21 mouse cellular contexts compared by ENCODE assay signal in genomic region chr13:50973379-50973778, GRCm38 (mm10).
DNase-seq lines count a peak whose midpoint lies in the region; ATAC-seq and TF ChIP-seq lines count a peak whose summit lies in the region.
"Had no signal": no experiment of that assay in that cellular context is flagged by ENCODE, and none has a peak within 500 bp of the region (broad histone marks: within the 10 kb centered on the region; RNA-seq: fewer than 3 reads in every experiment).

No protein-coding gene starts in this region.

- no peaks in the 10 kb centered on the region for H3K4me1 ChIP-seq in hindbrain, embryonic 15.5 days (replicated peaks)
- peaks cover 6% of the 10 kb centered on the region for H3K4me1 ChIP-seq in hindbrain, embryonic 13.5 days (replicated peaks)
- no peaks in the 10 kb centered on the region; the same call in 1 of the 2 replicates for H3K4me1 ChIP-seq in midbrain, embryonic 10.5 days
- no peaks in the 10 kb centered on the region for H3K4me1 ChIP-seq in midbrain, postnatal 0 days (ENCODE audit: insufficient read depth, low read length)
- H3K4me1 ChIP-seq: liver, embryonic 12.5 days; megakaryocyte, embryonic 14.5 days had no signal

- TF ChIP-seq CTCF in midbrain, postnatal 0 days (IDR thresholded peaks at IDR 0.05), result no peak

- no peaks in the 10 kb centered on the region for H3K27me3 ChIP-seq in hindbrain, embryonic 15.5 days
- no peaks in the 10 kb centered on the region for H3K27me3 ChIP-seq in hindbrain, embryonic 13.5 days
- H3K27me3 ChIP-seq in midbrain, embryonic 10.5 days (ENCODE audit: low read depth, poor library complexity, severe bottlenecking), result no peaks in the 10 kb centered on the region
- H3K27me3 ChIP-seq in midbrain, postnatal 0 days (ENCODE audit: insufficient read depth, low read length), result no peaks in the 10 kb centered on the region
- H3K27me3 ChIP-seq: heart, embryonic 13.5 days; kidney, embryonic 15.5 days; liver, embryonic 12.5 days; megakaryocyte, embryonic 14.5 days had no signal

- peak; percentile 76; the same call in 1 of the 2 replicates for ATAC-seq in hindbrain, embryonic 15.5 days (ENCODE audit: low FRiP score, low read depth)
- ATAC-seq in hindbrain, embryonic 13.5 days (ENCODE audit: low FRiP score), result no peak
- peak; percentile 62; the same call in 1 of the 2 replicates for ATAC-seq in midbrain, postnatal 0 days (ENCODE audit: low FRiP score)
- ATAC-seq: CD4-positive, CD25-positive, alpha-beta regulatory T cell, adult 4 months; intestine, postnatal 0 days; liver, embryonic 12.5 days had no signal

- no peak overlapping the region for H3K4me2 ChIP-seq in hindbrain, embryonic 15.5 days
- H3K4me2 ChIP-seq in hindbrain, embryonic 13.5 days, result no peak overlapping the region
- H3K4me2 ChIP-seq in midbrain, postnatal 0 days (ENCODE audit: low read depth, low read length, poor library complexity, severe bottlenecking), result no peak overlapping the region
- H3K4me2 ChIP-seq: heart, embryonic 13.5 days; kidney, embryonic 15.5 days; liver, embryonic 12.5 days had no signal

- 48% methylated on average over 8 of the region's 8 CpGs for WGBS in hindbrain, embryonic 15.5 days
- 53% methylated on average over 8 of the region's 8 CpGs for WGBS in hindbrain, embryonic 13.5 days
- WGBS in midbrain, embryonic 10.5 days, result 61% methylated on average over 8 of the region's 8 CpGs
- WGBS in midbrain, postnatal 0 days, result 34% methylated on average over 8 of the region's 8 CpGs

- intact Hi-C loops in heart, postnatal 14 days (cut with DNase I), result no loop called here

- H3K36me3 ChIP-seq in hindbrain, embryonic 15.5 days, result no peaks in the 10 kb centered on the region
- H3K36me3 ChIP-seq in hindbrain, embryonic 13.5 days, result no peaks in the 10 kb centered on the region
- H3K36me3 ChIP-seq in midbrain, embryonic 10.5 days, result no peaks in the 10 kb centered on the region
- H3K36me3 ChIP-seq in midbrain, postnatal 0 days (ENCODE audit: insufficient read depth, low read length), result no peaks in the 10 kb centered on the region
- H3K36me3 ChIP-seq: heart, embryonic 13.5 days; kidney, embryonic 15.5 days; liver, embryonic 12.5 days had no signal

- no peak overlapping the region for H3K9ac ChIP-seq in hindbrain, embryonic 15.5 days
- H3K9ac ChIP-seq in hindbrain, embryonic 13.5 days, result no peak overlapping the region
- H3K9ac ChIP-seq in midbrain, postnatal 0 days (replicated peaks; ENCODE audit: low read length, poor library complexity, severe bottlenecking), result no peak overlapping the region
- H3K9ac ChIP-seq: heart, embryonic 13.5 days; kidney, embryonic 15.5 days; liver, embryonic 12.5 days had no signal

- no peak overlapping the region for H3K4me3 ChIP-seq in hindbrain, embryonic 15.5 days
- H3K4me3 ChIP-seq in hindbrain, embryonic 13.5 days, result no peak overlapping the region
- no peak overlapping the region for H3K4me3 ChIP-seq in midbrain, embryonic 10.5 days
- H3K4me3 ChIP-seq in midbrain, postnatal 0 days (ENCODE audit: low read depth, low read length), result no peak overlapping the region
- H3K4me3 ChIP-seq: heart, embryonic 13.5 days; kidney, embryonic 15.5 days; liver, embryonic 12.5 days; megakaryocyte, embryonic 14.5 days; myocyte had no signal

- peak; percentile 13 to 16 for DNase-seq in cerebellum, postnatal 10 days
- no peak for DNase-seq in cerebellum, adult 11 months
- DNase-seq in midbrain, embryonic 10.5 days (ENCODE audit: low spot score), result peak; percentile 13
- peak; percentile 66 for DNase-seq in midbrain, postnatal 0 days (ENCODE audit: low spot score)
- no peak for DNase-seq in kidney, postnatal 10 days
- no peak for DNase-seq in heart, postnatal 14 days
- DNase-seq: adrenal gland, postnatal 25 days; cerebellum, adult 2 months; heart, adult 11 months; lung, adult 2 months; thymus, postnatal 25 days had no signal

- no peaks in the 10 kb centered on the region for H3K9me3 ChIP-seq in hindbrain, embryonic 15.5 days
- H3K9me3 ChIP-seq in hindbrain, embryonic 13.5 days, result no peaks in the 10 kb centered on the region
- H3K9me3 ChIP-seq in midbrain, embryonic 10.5 days (replicated peaks), result no peaks in the 10 kb centered on the region
- no peaks in the 10 kb centered on the region for H3K9me3 ChIP-seq in midbrain, postnatal 0 days (ENCODE audit: low read length)
- H3K9me3 ChIP-seq: heart, embryonic 13.5 days; kidney, embryonic 15.5 days; liver, embryonic 12.5 days had no signal

- no peak overlapping the region for H3K27ac ChIP-seq in hindbrain, embryonic 15.5 days (replicated peaks)
- no peak overlapping the region for H3K27ac ChIP-seq in hindbrain, embryonic 13.5 days
- H3K27ac ChIP-seq in midbrain, embryonic 10.5 days (replicated peaks), result no peak overlapping the region
- H3K27ac ChIP-seq in midbrain, postnatal 0 days (ENCODE audit: low read depth, low read length), result no peak overlapping the region
- H3K27ac ChIP-seq: heart, embryonic 13.5 days; liver, embryonic 12.5 days; stomach, postnatal 0 days had no signal

Comparison
In these comparisons a context has a peak if more than half of its experiments do, and no peak if none do; other contexts are left out.
1. DNase-seq: peak in cerebellum, postnatal 10 days (2 of 2), midbrain, embryonic 10.5 days (single experiment) and midbrain, postnatal 0 days (single experiment); none in cerebellum, adult 11 months (single experiment), kidney, postnatal 10 days (single experiment) and heart, postnatal 14 days (0 of 2).